Mouse (Mus musculus): ENCODE results near the gene Csnk1g2. TPM values are rescaled to one million over a fixed set of nuclear protein-coding genes. Genes with fewer than 3 reads are reported as not detected.

Csnk1g2 gene
- total RNA-seq, 2 experiments from 2014 or later = 208 to 256 TPM

GRCm38 (mm10) chr10:80656863-80657623 is 34.4 kb downstream of the Csnk1g2 start, which contains the start of gene Btbd2:
Gene Btbd2, minus strand, starts transcription at chr10:80657071.
- DNase-seq (ENCODE audit: low spot score in 2 of 2) = no peak
- intact Hi-C loops (cut with DNase I) = loop anchor here (2.0 to 5.0 kb wide), 3 partner anchors 20 to 45 kb away; partner anchors contain the start of genes Csnk1g2, Izumo4 and Mob3a

GRCm38 (mm10) chr10:80658194-80658840 is 35.7 kb downstream of the Csnk1g2 start:
- DNase-seq (ENCODE audit: low spot score in 2 of 2) = no peak
- intact Hi-C loops (cut with DNase I) = loop anchor here (5.0 kb wide), 1 partner anchor 44 kb away; the partner anchor contains the start of genes Izumo4 and Mob3a

DNA sequence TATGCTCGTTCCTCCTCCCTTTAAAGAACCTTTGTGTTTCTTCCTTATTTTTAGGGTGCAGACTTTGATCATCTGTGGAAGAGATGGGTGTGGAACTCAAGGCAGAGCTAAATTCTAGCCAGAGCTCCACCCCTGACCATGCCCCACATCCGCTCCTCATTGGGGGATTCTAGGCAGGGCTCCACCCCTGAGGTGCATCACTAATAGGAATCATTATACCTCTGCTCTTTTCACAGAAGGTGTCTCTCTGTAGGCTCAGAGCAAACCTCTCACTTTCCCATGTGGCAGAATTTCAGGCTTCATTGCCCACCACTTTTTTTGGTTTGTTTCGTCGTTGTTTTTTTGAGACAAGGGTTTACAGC is 36.2 kb downstream of the Csnk1g2 start:
- DNase-seq (ENCODE audit: low spot score in 2 of 2) = no peak
- intact Hi-C loops (cut with DNase I) = loop anchor here (5.0 kb wide), 1 partner anchor 43 kb away; the partner anchor contains the start of genes Izumo4 and Mob3a

DNA sequence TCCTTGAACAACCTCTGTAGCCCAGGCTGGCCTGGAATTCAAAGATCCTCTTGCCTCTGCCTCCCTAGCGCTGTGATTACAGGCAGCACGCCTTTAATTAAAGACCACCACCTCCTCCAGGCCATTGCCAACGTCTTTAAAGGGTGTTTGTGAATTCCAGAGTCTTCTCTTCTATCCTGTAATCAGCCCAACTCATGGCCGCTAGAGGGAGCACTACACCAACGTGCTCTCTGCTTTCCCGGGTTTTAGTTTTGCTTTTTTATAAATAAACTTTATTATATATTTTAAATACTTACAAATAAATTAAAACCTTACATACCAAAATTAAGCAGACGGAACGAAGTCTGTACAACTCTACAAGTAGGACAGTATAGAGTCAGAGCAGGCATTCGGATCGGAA is 36.6 kb downstream of the Csnk1g2 start:
- intact Hi-C loops (cut with DNase I) = loop anchor here (5.0 kb wide), 1 partner anchor 43 kb away; the partner anchor contains the start of genes Izumo4 and Mob3a

GRCm38 (mm10) chr10:80661149-80661548 is 38.5 kb downstream of the Csnk1g2 start:
- intact Hi-C loops (cut with DNase I) = no loop called here
- no peak for DNase-seq (ENCODE audit: low spot score in 2 of 2)

More for the DNA sequence above, 36.6 kb downstream of the Csnk1g2 start:
- peak in 1 of 2 experiments; percentile 63 for DNase-seq (ENCODE audit: low spot score in 2 of 2)

GRCm38 (mm10) chr10:80663485-80664196 is 41.0 kb downstream of the Csnk1g2 start:
- DNase-seq (ENCODE audit: low spot score in 2 of 2) = no peak
- intact Hi-C loops (cut with DNase I) = no loop called here

DNA sequence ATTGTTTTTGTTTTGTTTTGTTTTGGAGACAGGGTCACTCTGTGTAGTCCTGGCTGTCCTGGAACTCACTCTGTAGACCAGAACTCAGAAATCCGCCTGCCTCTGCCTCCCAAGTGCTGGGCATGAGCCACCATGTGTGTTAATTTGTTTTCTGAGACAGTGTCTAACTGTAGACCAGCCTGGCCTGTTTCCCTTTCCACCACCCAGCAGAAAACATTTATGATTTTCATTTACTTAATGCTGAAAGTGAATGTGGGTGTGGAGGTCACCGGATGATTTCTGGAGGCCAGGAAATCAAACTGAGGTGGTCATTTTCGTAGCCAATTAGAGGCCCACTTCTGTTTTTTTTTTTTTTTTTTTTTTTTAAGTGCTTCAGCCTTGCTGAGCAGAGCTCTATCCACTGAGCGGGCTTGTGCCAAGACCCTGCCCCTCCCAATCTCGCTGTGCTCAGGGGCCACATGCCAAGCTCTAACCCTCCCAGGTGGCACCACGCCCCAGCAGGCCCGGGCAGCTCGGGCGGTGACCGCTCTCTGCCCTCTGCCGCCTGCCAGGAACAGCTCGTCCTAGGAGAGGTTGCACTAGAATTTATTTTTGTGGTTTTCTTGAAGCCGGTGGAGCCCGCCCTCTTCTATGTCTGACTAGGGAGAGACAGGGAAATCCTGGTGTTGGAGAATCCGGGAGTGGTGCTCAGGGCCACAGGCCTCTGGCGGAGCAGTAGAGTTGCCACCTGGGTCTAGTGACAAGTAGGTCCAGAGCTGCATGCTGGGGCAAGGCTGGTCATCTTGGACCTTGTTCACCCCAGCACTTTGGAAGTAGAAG is 41.8 kb downstream of the Csnk1g2 start:
- DNase-seq (ENCODE audit: low spot score in 2 of 2) = peak; percentile 46 to 54
- intact Hi-C loops (cut with DNase I) = no loop called here

- intact Hi-C loops (cut with DNase I) = no loop called here
- DNase-seq (ENCODE audit: low spot score in 2 of 2) = no peak
Measured at GRCm38 (mm10) chr10:80665016-80665380, 42.4 kb downstream of the Csnk1g2 start.

- intact Hi-C loops (cut with DNase I) = no loop called here
- DNase-seq (ENCODE audit: low spot score in 2 of 2) = no peak
Measured at GRCm38 (mm10) chr10:80665459-80665858, 42.8 kb downstream of the Csnk1g2 start.

GRCm38 (mm10) chr10:80665981-80666733 is 43.5 kb downstream of the Csnk1g2 start:
- no peak for DNase-seq (ENCODE audit: low spot score in 2 of 2)
- intact Hi-C loops (cut with DNase I) = no loop called here

DNA sequence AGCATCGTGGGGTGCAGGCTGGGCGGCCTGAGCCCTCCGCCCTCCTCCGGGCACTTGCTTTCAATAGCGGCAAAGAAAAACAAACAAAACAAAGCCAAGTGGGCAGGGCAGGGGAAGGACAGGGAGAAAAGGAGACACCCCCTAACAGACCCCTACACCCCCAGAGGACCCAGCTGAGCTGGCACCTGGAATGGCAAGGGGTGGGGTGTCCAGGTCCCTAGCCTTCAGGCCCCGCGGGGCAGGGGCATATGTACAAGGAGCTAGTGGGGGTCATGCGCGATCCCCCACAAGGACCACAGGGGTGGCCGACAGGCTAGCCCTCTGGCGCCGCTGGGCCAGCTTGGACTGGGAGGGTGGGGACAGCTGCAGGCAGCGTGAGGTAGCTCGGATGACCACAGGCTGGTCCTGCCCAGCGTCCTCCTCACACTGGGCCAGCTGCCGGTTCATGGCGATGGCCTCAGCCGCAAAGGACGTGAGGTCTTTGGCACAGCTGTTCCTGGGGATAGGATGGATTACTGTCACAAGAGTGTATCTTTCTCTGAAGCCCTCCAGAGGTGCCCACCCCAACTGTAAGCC is 44.3 kb downstream of the Csnk1g2 start:
- DNase-seq (ENCODE audit: low spot score in 2 of 2) = no peak
- intact Hi-C loops (cut with DNase I) = no loop called here

- intact Hi-C loops (cut with DNase I) = no loop called here
- DNase-seq (ENCODE audit: low spot score in 2 of 2) = no peak
Measured at GRCm38 (mm10) chr10:80668614-80669013, 46.0 kb downstream of the Csnk1g2 start.

DNA sequence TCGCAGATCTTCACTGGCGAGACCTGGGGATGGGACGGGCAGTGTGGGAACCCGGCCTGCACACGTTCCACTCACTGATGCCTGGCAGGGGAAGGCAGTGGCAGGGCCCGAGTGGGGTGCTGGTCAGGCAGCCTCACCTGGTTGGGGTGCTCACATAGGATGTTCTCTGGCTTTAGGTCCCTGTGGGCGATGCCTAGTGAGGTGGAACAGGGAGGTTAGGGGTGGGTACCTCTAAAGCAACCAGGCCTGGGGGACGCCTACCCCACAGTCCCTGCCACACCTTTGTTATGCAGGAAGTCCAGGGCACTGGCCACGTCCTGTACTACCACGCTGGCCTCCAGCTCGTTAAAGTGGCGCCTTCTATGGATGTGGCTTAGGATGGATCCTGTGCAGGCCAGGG is 46.4 kb downstream of the Csnk1g2 start:
- intact Hi-C loops (cut with DNase I) = no loop called here
- no peak for DNase-seq (ENCODE audit: low spot score in 2 of 2)

GRCm38 (mm10) chr10:80669737-80670485 is 47.3 kb downstream of the Csnk1g2 start:
- intact Hi-C loops (cut with DNase I) = no loop called here
- no peak for DNase-seq (ENCODE audit: low spot score in 2 of 2)

- intact Hi-C loops (cut with DNase I) = no loop called here
- no peak for DNase-seq (ENCODE audit: low spot score in 2 of 2)
Measured at GRCm38 (mm10) chr10:80670531-80670930, 47.9 kb downstream of the Csnk1g2 start.

DNA sequence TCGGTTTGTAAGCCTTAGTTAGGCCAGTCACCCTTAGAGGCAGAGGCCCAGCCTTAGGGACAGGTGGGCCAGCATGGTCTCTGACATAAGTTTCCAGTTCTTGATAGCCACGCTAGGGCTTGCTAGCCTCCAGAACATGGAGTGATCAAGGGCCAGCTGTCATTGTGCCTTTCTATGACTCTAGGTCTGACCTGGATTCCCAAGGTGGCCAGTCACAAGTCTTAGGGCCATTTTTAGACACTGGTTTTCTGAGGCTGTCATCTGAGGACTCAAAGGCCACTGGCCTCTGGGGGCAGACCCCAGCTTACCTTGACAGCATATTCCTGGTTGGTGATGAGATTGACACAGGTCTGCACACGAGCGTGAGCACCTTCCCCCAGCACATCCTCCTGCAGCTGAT is 48.6 kb downstream of the Csnk1g2 start:
- DNase-seq (ENCODE audit: low spot score in 2 of 2) = no peak
- intact Hi-C loops (cut with DNase I) = no loop called here

DNA sequence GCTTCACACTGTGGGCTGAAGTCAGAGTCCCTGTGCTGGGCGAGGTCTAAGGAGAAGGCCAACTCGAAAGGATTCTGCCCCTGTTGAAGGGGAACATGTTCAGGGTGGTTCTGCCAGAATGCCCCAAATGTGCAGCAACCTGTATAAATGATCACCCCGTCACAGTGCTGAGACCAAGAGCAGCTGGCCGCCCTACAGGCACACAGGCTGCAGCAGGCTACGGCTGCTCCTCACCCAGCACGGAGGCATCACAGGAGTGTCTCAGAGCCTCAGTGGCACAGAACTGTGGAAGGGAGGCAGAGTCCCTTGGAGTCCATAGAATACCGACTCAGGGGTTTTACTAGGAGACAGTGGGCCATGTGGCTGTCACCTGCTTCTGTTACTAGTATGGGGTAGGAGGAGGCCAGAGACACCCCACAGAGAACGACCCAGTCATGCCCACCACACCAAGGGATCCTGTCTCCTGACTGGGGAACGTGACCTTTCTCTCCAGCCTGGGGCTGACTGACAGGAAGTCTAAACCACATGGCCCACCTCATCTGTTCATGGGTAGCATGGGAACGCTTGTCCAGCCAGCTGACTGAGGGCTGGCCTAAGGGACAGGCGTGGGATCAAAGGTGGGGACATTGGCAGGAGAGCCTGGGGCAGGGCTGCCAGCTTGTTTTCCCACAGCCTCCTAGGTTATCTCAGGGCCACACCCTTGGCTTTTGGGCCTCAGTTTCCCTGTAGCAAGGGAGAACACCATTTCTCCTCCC is 49.5 kb downstream of the Csnk1g2 start:
- no peak for DNase-seq (ENCODE audit: low spot score in 2 of 2)
- intact Hi-C loops (cut with DNase I) = no loop called here
